ENCODE assay signal across 20 mouse cellular contexts in the genomic region with DNA sequence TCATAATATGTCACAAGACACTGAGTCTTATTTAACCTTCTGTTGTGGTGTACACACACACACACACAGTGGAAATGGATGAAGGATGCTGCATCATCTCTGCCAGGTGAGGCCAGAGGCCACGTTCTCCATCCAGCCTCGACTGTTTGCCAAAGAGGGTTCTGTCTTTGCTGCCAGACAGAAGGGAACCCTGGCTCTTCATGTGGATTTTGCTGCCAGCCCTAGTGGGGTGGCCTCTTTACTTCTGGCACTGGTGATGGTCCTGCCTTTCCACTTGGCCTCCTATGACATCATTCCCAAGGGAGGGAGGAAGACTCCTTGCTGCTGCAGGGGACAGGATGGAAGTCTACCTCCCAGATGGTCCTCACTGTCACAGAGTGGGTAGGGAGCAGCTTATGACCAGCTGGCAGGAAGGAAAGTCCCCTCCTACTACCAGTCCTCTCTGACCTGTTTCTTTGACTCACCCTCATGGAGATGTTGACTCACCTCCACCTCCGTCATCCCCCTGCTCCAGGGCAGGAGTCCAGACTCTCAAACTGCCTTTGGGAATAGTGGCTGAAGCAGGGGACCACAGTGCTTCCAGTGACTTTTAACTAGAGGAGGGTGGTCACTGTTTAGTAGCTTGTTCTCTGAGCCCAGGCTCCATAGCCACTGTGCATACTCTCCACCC.
"Had no signal": no experiment of that assay in that cellular context is flagged by ENCODE, and none has a peak within 500 bp of the region (broad histone marks: within the 10 kb centered on the region; RNA-seq: fewer than 3 reads in every experiment).

No protein-coding gene starts in this region.

- H3K9ac ChIP-seq: kidney, embryonic 15.5 days; limb, embryonic 12.5 days; limb, embryonic 15.5 days; liver, embryonic 12.5 days; liver, embryonic 15.5 days; midbrain, embryonic 15.5 days; neural tube, embryonic 12.5 days; neural tube, embryonic 15.5 days had no signal

- H3K27me3 ChIP-seq: kidney, embryonic 15.5 days; limb, embryonic 15.5 days; liver, embryonic 12.5 days; liver, embryonic 15.5 days; midbrain, embryonic 15.5 days; neural tube, embryonic 12.5 days; neural tube, embryonic 15.5 days had no signal

- H3K36me3 ChIP-seq: kidney, embryonic 15.5 days; limb, embryonic 12.5 days; limb, embryonic 15.5 days; liver, embryonic 12.5 days; liver, embryonic 15.5 days; midbrain, embryonic 15.5 days; neural tube, embryonic 12.5 days; neural tube, embryonic 15.5 days had no signal

- H3K4me1 ChIP-seq: liver, embryonic 12.5 days; liver, embryonic 15.5 days had no signal

- H3K9me3 ChIP-seq: kidney, embryonic 15.5 days; limb, embryonic 12.5 days; limb, embryonic 15.5 days; liver, embryonic 12.5 days; liver, embryonic 15.5 days; midbrain, embryonic 15.5 days; neural tube, embryonic 12.5 days; neural tube, embryonic 15.5 days had no signal

- H3K4me2 ChIP-seq: kidney, embryonic 15.5 days; limb, embryonic 12.5 days; limb, embryonic 15.5 days; liver, embryonic 12.5 days; liver, embryonic 15.5 days; midbrain, embryonic 11.5 days; midbrain, embryonic 15.5 days; neural tube, embryonic 12.5 days; neural tube, embryonic 15.5 days had no signal

- H3K27ac ChIP-seq: kidney, embryonic 15.5 days; limb, embryonic 12.5 days; limb, embryonic 15.5 days; liver, embryonic 12.5 days; liver, embryonic 15.5 days; midbrain, embryonic 15.5 days; neural tube, embryonic 12.5 days; neural tube, embryonic 15.5 days had no signal

- ATAC-seq: liver, embryonic 12.5 days; midbrain, embryonic 15.5 days had no signal

- DNase-seq: kidney, adult 8-10 months; kidney, postnatal 10 days; kidney, postnatal 4 days; lung, adult 2 months; lung, postnatal 14 days; lung, postnatal 4 days; right cerebral cortex, adult 18-20 months; right cerebral cortex, postnatal 25 days; spleen, adult 18-20 months; thymus, adult 18-20 months; thymus, postnatal 36 days had no signal

- H3K4me3 ChIP-seq: kidney, embryonic 15.5 days; limb, embryonic 12.5 days; limb, embryonic 15.5 days; liver, embryonic 12.5 days; liver, embryonic 15.5 days; midbrain, embryonic 15.5 days; neural tube, embryonic 12.5 days; neural tube, embryonic 15.5 days had no signal
